Mouse (Mus musculus): ENCODE measurements around the gene Ring1.

The Ring1 gene

GRCm38 (mm10) chr17:33994959-33995358, 29.5 kb downstream of the Ring1 start:
- peak; percentile 49 for DNase-seq (ENCODE audit: low read depth)

- peak; percentile 92 for DNase-seq (ENCODE audit: low read depth)
These were observed 32.5 kb downstream of the Ring1 start for GRCm38 (mm10) chr17:33991788-33992664.

DNA sequence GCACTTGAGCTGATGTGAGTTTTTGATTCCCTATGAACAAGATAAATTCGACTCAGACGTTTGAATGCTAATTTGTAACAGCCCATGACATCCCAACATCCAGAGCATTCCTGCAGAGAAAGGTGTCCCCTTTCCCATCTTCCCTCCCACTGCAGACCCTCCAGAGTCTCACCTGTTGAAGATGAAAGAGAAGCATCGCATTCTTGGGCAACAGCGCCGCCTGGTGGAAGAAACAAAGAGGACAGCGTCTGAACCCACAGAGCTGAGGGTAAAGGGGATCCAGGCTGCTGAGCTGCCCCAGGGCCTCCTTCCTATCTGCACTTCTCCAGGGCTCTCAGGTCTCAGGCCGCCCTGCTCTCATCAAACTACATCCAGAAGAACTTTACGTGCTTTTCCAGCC, 42.3 kb downstream of the Ring1 start:
- DNase-seq (ENCODE audit: low read depth) = peak; percentile 87

GRCm38 (mm10) chr17:33981192-33981909, 43.1 kb downstream of the Ring1 start:
- peak; percentile 98 for DNase-seq (ENCODE audit: low read depth)

DNA sequence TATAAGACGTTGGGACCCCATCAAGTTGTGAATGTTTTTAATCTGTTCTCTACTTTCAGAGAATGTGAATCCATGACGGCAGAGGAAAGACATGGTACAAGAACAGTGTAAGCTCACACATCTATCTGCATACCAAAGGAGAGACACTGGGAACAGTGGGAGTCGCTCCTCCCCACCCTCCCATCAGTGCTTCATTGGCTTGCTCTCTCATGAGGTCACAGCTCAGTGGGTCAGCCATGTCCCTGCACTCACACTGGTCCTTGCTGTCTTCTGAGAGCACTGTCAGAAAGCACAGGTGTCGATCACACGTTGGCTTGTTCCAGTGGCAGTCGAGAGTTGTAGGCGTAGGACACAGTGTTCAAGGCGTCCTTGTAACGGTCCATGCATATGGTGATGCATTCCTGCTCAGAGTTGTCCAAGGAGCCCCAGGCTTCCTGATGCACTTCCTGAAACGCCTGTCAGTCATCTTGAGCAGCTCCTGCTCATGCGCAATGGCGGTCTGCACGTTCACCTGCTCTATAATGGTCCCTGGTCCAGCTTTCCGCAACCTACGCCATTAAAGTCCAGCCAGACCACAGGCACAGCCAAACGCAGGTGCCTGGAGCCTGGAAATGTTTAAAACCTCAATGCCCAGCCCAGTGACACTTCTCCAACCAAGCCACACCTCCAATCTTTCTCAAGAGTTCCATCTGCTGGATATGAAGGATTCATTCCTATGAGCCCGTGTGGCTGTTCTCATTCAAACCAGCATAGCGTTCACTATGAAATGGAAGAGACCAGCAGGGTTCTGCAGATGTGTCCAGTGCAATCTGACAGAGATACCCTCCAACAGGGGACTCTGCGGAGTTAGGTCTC, 44.1 kb downstream of the Ring1 start:
- no peak for DNase-seq (ENCODE audit: low read depth)

DNA sequence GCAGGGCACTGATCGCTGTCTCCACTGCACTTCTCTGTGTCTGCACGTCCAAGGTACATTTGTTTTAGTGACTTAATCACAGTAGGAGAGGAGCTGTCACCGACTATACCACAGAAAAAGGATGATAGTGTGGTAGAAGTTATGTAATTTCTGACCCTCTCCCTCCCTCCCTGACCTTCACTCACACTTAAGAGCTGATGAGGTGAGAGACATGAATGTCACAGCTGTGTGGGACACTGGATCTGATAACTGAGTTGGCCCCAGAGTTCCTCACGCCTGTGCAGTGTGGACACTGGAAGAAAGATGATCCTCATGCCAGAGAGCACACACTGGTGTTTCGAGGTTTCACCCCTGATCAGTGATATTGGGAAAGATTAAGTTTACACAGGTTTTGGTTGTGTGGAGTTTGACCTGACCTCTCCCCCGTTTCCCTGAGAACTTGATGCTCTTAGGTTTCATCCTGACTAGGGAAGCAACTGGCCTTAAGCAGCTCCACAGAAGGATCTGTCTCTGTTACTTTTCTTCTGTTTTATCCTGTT, 44.9 kb downstream of the Ring1 start:
- no peak for DNase-seq (ENCODE audit: low read depth)

GRCm38 (mm10) chr17:33978631-33979031, 45.8 kb downstream of the Ring1 start:
- peak; percentile 86 for DNase-seq (ENCODE audit: low read depth)

DNA sequence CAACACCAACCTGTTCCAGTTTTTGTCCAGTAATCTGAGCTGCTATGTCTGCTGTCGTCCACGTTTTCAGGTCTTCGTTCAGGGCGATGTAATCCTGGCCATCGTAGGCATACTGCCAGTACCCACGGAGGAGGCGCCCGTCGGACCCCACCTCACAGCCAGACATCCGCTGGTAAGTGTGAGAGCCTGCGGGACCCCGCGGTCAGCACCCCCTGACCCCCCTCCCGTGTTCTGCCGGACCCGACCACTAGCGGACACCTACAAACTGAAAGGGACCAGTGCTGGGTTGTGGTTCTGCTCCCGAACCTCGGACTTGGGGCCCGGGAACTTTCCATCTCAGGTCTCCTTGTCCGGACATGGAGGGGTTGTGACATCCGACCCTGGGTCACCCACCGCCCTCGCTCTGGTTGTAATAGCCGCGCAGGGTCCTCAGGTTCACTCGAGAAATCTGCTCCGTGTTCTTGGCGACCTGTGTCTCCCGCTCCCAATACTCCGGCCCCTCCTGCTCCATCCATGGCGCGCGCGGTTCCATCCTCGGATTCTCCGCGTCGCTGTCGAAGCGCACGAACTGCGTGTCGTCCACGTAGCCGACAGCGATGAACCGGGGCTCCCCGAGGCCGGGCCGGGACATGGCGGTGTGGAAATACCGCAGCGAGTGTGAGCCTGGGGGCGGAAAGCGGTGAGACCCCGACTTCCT, 46.5 kb downstream of the Ring1 start:
- DNase-seq (ENCODE audit: low read depth) = no peak

DNA sequence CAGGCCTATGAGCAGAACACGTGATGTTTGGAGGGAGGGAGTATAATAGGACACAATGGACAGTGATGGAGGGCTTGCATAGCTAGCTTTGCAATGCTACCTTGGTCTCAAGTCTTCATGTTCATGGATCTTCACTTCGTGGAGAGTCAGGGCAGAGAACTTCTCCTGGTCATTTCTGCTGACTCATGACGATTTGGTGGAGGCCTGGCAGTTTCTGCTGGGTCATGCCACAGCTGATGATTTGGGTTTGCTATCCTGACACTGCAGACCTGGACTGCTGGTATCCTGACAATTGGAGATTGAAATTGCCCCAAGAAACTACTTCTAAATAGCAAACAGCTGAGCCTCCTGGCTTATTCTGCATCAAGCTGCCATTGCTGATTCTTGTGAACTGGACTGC, 50.9 kb downstream of the Ring1 start:
- no peak for DNase-seq (ENCODE audit: low read depth)

DNA sequence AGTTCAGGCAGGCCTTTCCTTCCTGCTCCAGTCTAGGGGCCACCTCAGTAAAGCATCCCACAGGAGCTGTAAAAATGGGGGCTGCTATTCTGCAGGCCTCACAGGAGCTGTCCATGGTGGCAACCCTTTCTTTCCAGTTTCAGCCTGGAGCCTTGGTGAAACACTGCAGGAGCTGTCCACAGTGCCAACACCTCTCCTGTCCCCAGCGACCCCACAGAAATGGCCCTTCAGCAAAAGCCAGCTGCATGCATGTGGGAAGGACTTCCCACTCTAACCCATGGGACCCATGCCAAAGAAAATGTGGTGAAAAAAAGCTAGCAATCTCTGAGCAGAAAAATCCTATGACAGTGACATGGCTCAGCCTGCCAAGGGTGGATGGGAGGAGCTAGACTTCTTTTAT, 51.8 kb downstream of the Ring1 start:
- no peak for DNase-seq (ENCODE audit: low read depth)

All from naive thymus-derived CD4-positive, alpha-beta T cell, adult 2 months (primary cell).